Mouse (Mus musculus) liver, embryonic 16.5 days (tissue): Measurements from ENCODE around the gene Adcy4. TPM values are rescaled to one million over a fixed set of nuclear protein-coding genes. Genes with fewer than 3 reads are reported as not detected.

Experiments used
- ATAC-seq: fragments of 200-750 bp; cut with Nextera tagmentation; 2 replicates; pipeline ENCODE4 v1.8.0; 2017; ENCODE audit warnings: low read depth, mild to moderate bottlenecking, moderate number of reproducible peaks, moderate library complexity
- H3K27ac ChIP-seq: fragments of 300-500 bp; sonication (generic); 2 replicates; pipeline ENCODE4 v1.5.1; 2014; ENCODE audit warnings: mild to moderate bottlenecking, low read length
- H3K27me3 ChIP-seq: fragments of 300-500 bp; sonication (generic); 2 replicates; pipeline ENCODE4 v1.6.1; 2014; ENCODE audit warnings: low read depth, low read length, mixed read lengths; ENCODE audit not compliant: control insufficient read depth, insufficient read depth
- H3K36me3 ChIP-seq: fragments of 300-500 bp; sonication (generic); 2 replicates; pipeline ENCODE4 v1.6.1; 2014; ENCODE audit warnings: mild to moderate bottlenecking; ENCODE audit not compliant: control insufficient read depth, insufficient read depth
- H3K4me1 ChIP-seq: fragments of 300-500 bp; sonication (generic); 2 replicates; pipeline ENCODE4 v1.6.1; 2014; ENCODE audit warnings: low read depth, low read length, mixed read lengths; ENCODE audit not compliant: control insufficient read depth
- H3K4me2 ChIP-seq: fragments of 300-500 bp; sonication (generic); 2 replicates; pipeline ENCODE4 v1.6.1; 2014; ENCODE audit warnings: low read depth, low read length, mixed read lengths
- H3K4me3 ChIP-seq: fragments of 300-500 bp; sonication (generic); 2 replicates; pipeline ENCODE4 v1.5.1; 2014; ENCODE audit warnings: low read depth, mild to moderate bottlenecking, low read length
- H3K9ac ChIP-seq: fragments of 300-500 bp; sonication (generic); 2 replicates; pipeline ENCODE4 v1.6.1; 2014; ENCODE audit warnings: low read depth, low read length
- H3K9me3 ChIP-seq: fragments of 300-500 bp; sonication (generic); replicated peaks from 2 replicates; pipeline ENCODE4 v1.6.1; 2016; ENCODE audit warnings: low read length; ENCODE audit not compliant: control insufficient read depth
- WGBS: fragments of 180-500 bp; shearing (Covaris S2); extraction: QIAGEN DNeasy Blood & Tissue Kit; methylation state at CpG from one replicate; pipeline ENCODE4 v1.1.7; 2014; ENCODE audit not compliant: insufficient replicate concordance; 5-methylcytosine and 5-hydroxymethylcytosine counted together
- polyA plus RNA-seq: library from polyadenylated mRNA; unstranded; fragments of >200 nt; fragmentation: Nextera tagmentation; extraction: Ambion mirVana; gene quantifications from 2 replicates; pipeline ENCODE4 v1.2.1, GENCODE M21; 2015

Adcy4 gene
- polyA plus RNA-seq, 1 experiment from 2014 or later: 1.9 TPM

DNA sequence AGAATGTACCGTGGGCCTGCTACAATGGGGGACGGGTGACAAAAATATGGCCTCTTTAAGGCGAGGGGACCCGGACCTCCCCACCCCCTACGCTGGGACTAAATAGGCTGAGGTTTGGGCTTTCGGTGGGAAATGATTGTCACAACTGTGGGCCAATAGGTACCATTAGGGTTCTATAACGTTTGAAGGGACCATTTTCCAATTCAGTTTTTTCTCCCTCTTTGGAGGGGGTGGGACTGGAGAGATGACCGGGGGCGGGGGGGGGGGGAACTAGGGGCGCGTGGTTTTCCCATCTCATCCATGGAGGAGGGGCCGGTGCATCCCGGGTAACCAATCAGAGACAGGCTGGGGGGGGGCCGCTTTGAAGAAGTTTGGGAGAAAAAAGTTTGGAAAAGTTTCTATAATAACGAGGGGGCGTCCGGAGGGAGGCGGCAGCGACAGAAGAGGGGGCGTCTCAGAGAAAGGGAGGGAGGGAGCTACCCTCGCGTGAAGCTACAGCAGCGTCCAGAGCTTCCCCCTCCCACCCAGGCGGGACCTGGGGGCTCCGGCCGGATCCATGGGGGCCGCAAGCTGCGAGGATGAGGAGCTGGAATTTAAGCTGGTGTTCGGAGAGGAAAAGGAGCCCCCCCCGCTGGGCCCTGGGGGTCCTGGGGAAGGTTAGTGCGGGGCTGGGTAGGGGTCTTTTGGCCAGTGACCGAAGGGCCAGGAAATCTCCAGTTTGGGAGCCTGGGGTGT, 40.8 kb upstream of the Adcy4 start:
- Histone ChIP-seq H3K9me3 (no peaks in the 10 kb centered on the region), H3K27ac (no peak overlapping the region), H3K4me1 (peaks cover 12% of the 10 kb centered on the region), H3K4me2 (peak overlapping the region; percentile 30; the same call in 1 of the 2 replicates), H3K36me3 (no peaks in the 10 kb centered on the region), H3K27me3 (peaks cover 56% of the 10 kb centered on the region), H3K4me3 (peak overlapping the region; percentile 36), H3K9ac (no peak overlapping the region)
- WGBS: 6% methylated on average over 32 of the region's 32 CpGs
- no peak for ATAC-seq

DNA sequence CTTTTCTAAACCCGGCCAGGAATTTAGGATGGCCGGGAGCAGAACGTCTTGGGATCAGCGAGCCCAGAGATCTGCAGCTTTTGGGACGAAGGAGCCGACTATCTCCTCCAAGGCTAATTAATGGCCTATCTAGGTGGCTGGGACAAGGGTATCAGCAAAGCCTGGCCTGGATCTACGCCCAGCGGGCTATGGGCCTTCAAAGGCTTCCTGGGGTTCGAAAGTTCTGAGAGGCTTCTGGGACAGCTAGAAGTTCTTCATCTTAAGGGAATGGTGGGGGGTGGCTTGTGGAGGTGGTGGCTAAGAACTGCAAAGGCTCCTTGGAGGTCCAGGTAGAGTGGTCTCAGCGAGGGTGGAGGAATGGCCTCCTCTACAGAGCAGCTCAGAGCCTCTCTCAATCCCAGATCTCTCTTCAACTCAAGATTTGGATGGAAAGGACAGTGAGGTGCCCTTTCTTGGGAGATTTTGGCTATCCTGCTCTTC, 40.1 kb upstream of the Adcy4 start:
- Histone ChIP-seq H3K4me3 (peak overlapping the region; percentile 59), H3K9me3 (no peaks in the 10 kb centered on the region), H3K36me3 (no peaks in the 10 kb centered on the region), H3K27me3 (peaks cover 56% of the 10 kb centered on the region), H3K27ac (no peak overlapping the region), H3K4me2 (peak overlapping the region; percentile 73), H3K4me1 (peaks cover 12% of the 10 kb centered on the region), H3K9ac (no peak overlapping the region)
- WGBS: 7% methylated on average over 10 of the region's 10 CpGs
- no peak for ATAC-seq

DNA sequence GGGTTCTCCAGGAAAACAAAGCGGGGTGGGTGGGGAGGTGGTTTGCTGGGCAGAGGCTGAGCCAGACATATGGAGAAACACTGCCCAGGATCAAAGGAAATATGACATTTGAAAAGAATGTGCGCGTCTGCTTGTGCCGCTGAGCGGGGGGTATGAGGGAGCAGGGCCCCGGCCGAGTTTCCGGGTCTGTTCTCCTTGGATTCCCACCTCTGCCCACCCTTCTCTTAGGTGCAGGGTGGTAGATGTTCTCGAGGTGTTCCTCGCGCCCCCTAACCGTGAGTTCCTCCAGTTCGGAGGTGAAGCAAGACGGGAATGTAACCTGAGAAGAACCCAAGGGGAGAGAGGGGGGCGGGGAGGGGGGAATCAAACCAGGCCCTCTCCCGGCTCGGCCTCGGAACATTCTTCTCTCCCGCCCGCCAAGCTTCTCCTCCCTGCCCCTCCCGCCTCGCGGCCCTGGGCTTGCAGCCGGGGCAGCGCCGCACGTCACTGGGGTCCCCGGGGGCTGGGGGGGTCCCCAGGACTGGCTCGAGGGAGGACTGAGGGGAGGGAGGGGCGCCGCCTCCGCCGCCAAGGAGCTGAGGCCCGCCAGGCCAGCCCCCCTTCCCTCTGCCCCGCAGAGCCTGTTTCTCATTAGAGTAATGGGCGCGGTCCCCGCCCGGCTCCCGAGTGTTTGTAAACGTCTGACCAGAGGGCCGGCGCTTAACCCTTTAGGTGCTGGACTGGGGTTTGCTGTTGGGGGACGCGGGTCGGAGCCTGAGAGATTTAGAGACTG, 39.3 kb upstream of the Adcy4 start, which contains the start of gene Nfatc4:
Gene Nfatc4 (plus strand): TSS at position 154 of the 772 bp plus-strand sequence.
- under 1% methylated on average over 41 of the region's 46 CpGs for WGBS
- ATAC-seq: peak; percentile 46

DNA sequence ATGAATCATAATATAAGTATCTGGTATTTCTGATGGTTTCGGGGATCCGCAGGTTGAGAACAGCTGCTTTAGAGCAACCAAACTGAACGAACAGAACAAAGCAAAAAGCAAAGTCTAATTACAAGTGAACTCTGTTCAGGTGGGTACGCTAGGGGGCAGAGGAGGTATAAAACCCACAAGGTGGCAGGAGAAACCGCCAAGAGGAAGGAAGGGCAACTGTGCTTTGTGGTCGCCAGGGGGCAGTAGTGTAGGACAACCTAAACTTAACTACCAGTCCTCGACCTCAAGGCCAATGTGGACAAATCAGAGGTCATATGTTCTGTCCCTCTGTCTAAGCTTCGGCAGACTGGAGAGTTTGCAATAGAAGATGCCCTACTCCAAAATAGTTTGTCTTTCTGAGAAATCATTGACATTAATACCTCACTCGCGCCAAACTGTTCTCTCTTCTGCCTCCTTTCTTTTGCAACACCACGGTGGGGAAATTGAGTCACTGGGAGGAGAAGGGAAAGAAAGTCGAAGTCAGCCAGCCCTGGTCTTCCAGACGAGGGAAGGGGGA, 38.6 kb upstream of the Adcy4 start:
- peak; percentile 58 for ATAC-seq
- H3K4me3 ChIP-seq: peak overlapping the region; percentile 59
- no peak overlapping the region for H3K9ac ChIP-seq

More for the DNA sequence above, 39.3 kb upstream of the Adcy4 start, which contains the start of gene Nfatc4:
- Histone ChIP-seq H3K27ac (peak within 1 kb of the TSS; percentile 30; the same call in 1 of the 2 replicates), H3K9me3 (no peaks in the 10 kb centered on the region), H3K4me2 (peak within 1 kb of the TSS; percentile 73), H3K36me3 (no peaks in the 10 kb centered on the region), H3K9ac (peak within 1 kb of the TSS; percentile 48), H3K27me3 (peaks cover 56% of the 10 kb centered on the region), H3K4me3 (peak within 1 kb of the TSS; percentile 59), H3K4me1 (peaks cover 12% of the 10 kb centered on the region)

DNA sequence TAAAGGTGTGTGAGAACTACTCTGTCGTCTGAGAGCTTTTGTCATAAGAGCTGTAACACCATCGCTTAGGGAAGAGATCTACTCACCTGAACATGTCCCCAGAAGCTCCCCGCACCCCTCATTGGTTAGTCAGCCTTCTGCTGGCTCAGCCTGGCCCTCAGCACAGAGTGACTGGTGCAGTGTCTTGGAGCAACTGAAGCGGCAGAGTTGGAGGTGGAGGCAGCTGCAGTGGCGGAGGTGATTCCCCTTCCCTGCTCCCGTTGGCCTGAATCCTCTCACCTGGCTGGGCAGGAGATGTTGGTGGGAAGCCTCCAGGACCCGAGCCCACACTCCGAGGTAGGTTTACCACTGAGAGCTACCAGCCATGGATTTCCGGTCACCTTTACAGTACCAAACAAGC, 36.7 kb upstream of the Adcy4 start:
- ATAC-seq: no peak
- H3K4me1 ChIP-seq: peaks cover 12% of the 10 kb centered on the region
- no peaks in the 10 kb centered on the region for H3K9me3 ChIP-seq
- no peak overlapping the region for H3K9ac ChIP-seq
- H3K36me3 ChIP-seq: no peaks in the 10 kb centered on the region
- H3K27me3 ChIP-seq: peaks cover 34% of the 10 kb centered on the region
- no peak overlapping the region for H3K4me2 ChIP-seq
- H3K27ac ChIP-seq: no peak overlapping the region
- H3K4me3 ChIP-seq: no peak overlapping the region
- 61% methylated on average over 9 of the region's 9 CpGs for WGBS

More for the DNA sequence above, 38.6 kb upstream of the Adcy4 start:
- Histone ChIP-seq H3K4me1 (peaks cover 12% of the 10 kb centered on the region), H3K4me2 (peak overlapping the region; percentile 73), H3K27ac (no peak overlapping the region), H3K36me3 (no peaks in the 10 kb centered on the region), H3K27me3 (peaks cover 53% of the 10 kb centered on the region), H3K9me3 (no peaks in the 10 kb centered on the region)
- 5% methylated on average over 13 of the region's 13 CpGs for WGBS

DNA sequence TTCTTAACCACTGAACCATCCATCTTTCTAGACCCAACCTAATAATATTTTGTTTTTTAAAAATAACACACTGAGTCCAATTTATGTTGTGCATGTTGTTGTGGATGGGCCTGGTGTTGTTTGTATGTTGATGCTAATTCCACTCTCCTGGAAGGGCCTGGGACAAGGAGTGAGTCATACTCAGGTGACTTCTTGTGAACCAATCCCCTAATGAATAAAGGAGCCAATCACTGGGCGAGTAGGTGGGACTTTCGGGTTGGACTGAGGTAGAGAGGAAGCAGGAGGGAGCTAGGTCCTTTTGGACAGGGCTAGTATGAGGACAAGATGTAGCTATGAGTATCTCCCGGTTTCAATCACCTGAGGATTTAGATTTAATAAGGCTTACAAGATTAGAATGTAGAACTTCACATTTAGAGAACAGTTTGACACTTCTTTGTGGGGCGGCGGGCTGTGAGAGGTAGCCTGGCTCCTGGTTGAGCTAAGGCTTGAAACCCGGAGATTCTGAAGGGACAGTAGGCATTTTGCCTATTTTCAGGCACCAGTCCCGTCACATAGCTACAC, 36.0 kb upstream of the Adcy4 start:
- peaks cover 7% of the 10 kb centered on the region for H3K4me1 ChIP-seq
- WGBS: 57% methylated on average over 7 of the region's 7 CpGs
- H3K9ac ChIP-seq: no peak overlapping the region
- H3K4me3 ChIP-seq: no peak overlapping the region
- no peaks in the 10 kb centered on the region for H3K9me3 ChIP-seq
- no peak overlapping the region for H3K4me2 ChIP-seq
- H3K27ac ChIP-seq: no peak overlapping the region
- no peak for ATAC-seq
- no peaks in the 10 kb centered on the region for H3K36me3 ChIP-seq
- H3K27me3 ChIP-seq: peaks cover 27% of the 10 kb centered on the region

DNA sequence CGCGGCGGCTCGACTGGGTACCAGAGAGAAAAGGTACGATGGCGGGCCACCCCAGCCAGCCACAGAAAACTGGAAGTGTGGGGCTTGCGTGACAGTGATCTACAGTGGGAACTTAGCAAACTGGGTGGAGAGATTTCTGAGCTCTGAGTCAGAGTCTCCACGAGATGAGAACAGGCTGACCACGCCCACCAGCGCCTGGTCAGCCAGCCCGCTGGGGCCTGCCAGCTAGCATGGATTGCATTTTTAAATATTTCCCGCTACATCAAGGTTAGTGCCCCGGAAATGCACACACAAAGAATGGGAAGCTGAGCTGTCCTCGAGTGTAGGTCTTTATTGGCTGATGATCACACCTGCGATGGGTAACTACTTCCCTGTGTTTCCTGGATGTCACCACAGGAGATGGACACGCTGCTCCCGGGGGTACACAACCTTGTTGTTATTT, 31.4 kb upstream of the Adcy4 start:
- Histone ChIP-seq H3K4me3 (peak overlapping the region; percentile 45), H3K4me2 (peak overlapping the region; percentile 50), H3K27ac (no peak overlapping the region), H3K9ac (no peak overlapping the region), H3K9me3 (no peaks in the 10 kb centered on the region), H3K27me3 (no peaks in the 10 kb centered on the region; the same call in 1 of the 2 replicates), H3K4me1 (no peaks in the 10 kb centered on the region; the same call in 1 of the 2 replicates), H3K36me3 (no peaks in the 10 kb centered on the region)
- ATAC-seq: no peak
- 27% methylated on average over 17 of the region's 17 CpGs for WGBS

DNA sequence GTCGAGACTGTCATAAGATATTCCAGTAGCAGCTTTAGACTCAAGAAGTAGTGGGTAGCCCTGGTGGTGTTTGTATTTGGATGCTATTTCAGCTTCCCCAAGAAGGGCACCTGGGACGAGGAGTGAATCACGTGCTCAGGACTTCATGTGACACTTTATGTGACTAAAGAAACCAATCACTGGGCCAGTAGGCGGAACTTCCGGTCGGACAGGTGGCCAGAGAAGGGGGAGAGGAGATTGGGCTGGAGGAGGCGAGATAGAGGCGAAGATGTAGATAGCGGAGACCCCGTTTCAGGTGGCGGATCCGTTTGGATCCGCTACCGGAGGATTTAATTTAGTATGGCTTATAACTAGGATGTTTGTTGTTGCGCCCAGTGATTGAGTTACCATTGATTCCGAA, 31.0 kb upstream of the Adcy4 start:
- H3K27me3 ChIP-seq: no peaks in the 10 kb centered on the region; the same call in 1 of the 2 replicates
- no peaks in the 10 kb centered on the region for H3K36me3 ChIP-seq
- H3K4me2 ChIP-seq: peak overlapping the region; percentile 50
- no peak overlapping the region for H3K27ac ChIP-seq
- no peaks in the 10 kb centered on the region for H3K9me3 ChIP-seq
- no peaks in the 10 kb centered on the region; the same call in 1 of the 2 replicates for H3K4me1 ChIP-seq
- H3K9ac ChIP-seq: no peak overlapping the region
- H3K4me3 ChIP-seq: peak overlapping the region; percentile 45
- no peak for ATAC-seq
- WGBS: 28% methylated on average over 16 of the region's 16 CpGs
